Mouse (Mus musculus): ENCODE measurements around the gene Defb23. TPM values are rescaled to one million over a fixed set of nuclear protein-coding genes. Genes with fewer than 3 reads are reported as not detected.
A peak's percentile ranks its signal among the peaks of the same experiment; 100 is the strongest.

Defb23 gene
- total and polyA plus RNA-seq, 2 experiments from 2014 or later, result not detected

GRCm38 (mm10) chr2:152411471-152411870, 52.9 kb downstream of the Defb23 start:
- no peak for TF ChIP-seq CTCF (IDR thresholded peaks at IDR 0.05; ENCODE audit: low read depth)
- peak overlapping the region; percentile 41; the same call in 1 of the 2 replicates for H3K9ac ChIP-seq (replicated peaks; ENCODE audit: low read length)
- no peak for ATAC-seq
- WGBS, result 10% methylated on average over 7 of the region's 7 CpGs
- H3K9me3 ChIP-seq (ENCODE audit: low read length), result no peaks in the 10 kb centered on the region
- H3K27me3 ChIP-seq (ENCODE audit: insufficient read depth, low read length), result no peaks in the 10 kb centered on the region
- DNase-seq (ENCODE audit: low spot score), result no peak
- H3K27ac ChIP-seq, result peak overlapping the region; percentile 98
- H3K36me3 ChIP-seq (ENCODE audit: insufficient read depth, low read length), result no peaks in the 10 kb centered on the region
- peak overlapping the region; percentile 73 for H3K4me2 ChIP-seq (ENCODE audit: low read depth, low read length)
- H3K4me3 ChIP-seq (ENCODE audit: low read length), result peak overlapping the region; percentile 91
- peaks cover 17% of the 10 kb centered on the region for H3K4me1 ChIP-seq (ENCODE audit: insufficient read depth, low read length)

- H3K36me3 ChIP-seq (ENCODE audit: insufficient read depth, low read length), result no peaks in the 10 kb centered on the region
- H3K27me3 ChIP-seq (ENCODE audit: insufficient read depth, low read length), result no peaks in the 10 kb centered on the region
- no peak for TF ChIP-seq CTCF (IDR thresholded peaks at IDR 0.05; ENCODE audit: low read depth)
- no peaks in the 10 kb centered on the region for H3K9me3 ChIP-seq (ENCODE audit: low read length)
- ATAC-seq, result peak; percentile 54
- peak overlapping the region; percentile 73 for H3K4me2 ChIP-seq (ENCODE audit: low read depth, low read length)
- peak overlapping the region; percentile 41; the same call in 1 of the 2 replicates for H3K9ac ChIP-seq (replicated peaks; ENCODE audit: low read length)
- WGBS, result 1% methylated on average over 15 of the region's 15 CpGs
- DNase-seq (ENCODE audit: low spot score), result peak; percentile 89
- peak overlapping the region; percentile 91 for H3K4me3 ChIP-seq (ENCODE audit: low read length)
- H3K27ac ChIP-seq, result peak overlapping the region; percentile 98
- peaks cover 17% of the 10 kb centered on the region for H3K4me1 ChIP-seq (ENCODE audit: insufficient read depth, low read length)
Observed at GRCm38 (mm10) chr2:152410971-152411371, 53.4 kb downstream of the Defb23 start.

GRCm38 (mm10) chr2:152409781-152410180, 54.6 kb downstream of the Defb23 start:
- Histone ChIP-seq H3K4me2 (ENCODE audit: low read depth, low read length) (no peak overlapping the region), H3K27me3 (ENCODE audit: insufficient read depth, low read length) (no peaks in the 10 kb centered on the region), H3K36me3 (ENCODE audit: insufficient read depth, low read length) (no peaks in the 10 kb centered on the region), H3K27ac (no peak overlapping the region), H3K4me1 (ENCODE audit: insufficient read depth, low read length) (peaks cover 19% of the 10 kb centered on the region), H3K4me3 (ENCODE audit: low read length) (no peak overlapping the region), H3K9me3 (ENCODE audit: low read length) (no peaks in the 10 kb centered on the region), H3K9ac (replicated peaks; ENCODE audit: low read length) (no peak overlapping the region)
- DNase-seq (ENCODE audit: low spot score), result no peak
- TF ChIP-seq CTCF (IDR thresholded peaks at IDR 0.05; ENCODE audit: low read depth), result no peak
- 77% methylated on average over 6 of the region's 6 CpGs for WGBS
- no peak for ATAC-seq

Other genes with a start within 250 kb of the Defb23 start
- gene Csnk2a1, start 237.8 kb downstream of the Defb23 start, total RNA-seq (2014; rRNA removed), result 119 and 128 TPM in 2 replicates
- 107 and 109 TPM in 2 replicates for gene Csnk2a1, start 237.8 kb downstream of the Defb23 start, polyA plus RNA-seq (2015; fragmentation: Nextera tagmentation; extraction: Ambion mirVana)
- 44.5 and 48.8 TPM in 2 replicates for gene Tbc1d20, start 170.8 kb downstream of the Defb23 start, total RNA-seq (2014; rRNA removed)
- 27.5 and 27.7 TPM in 2 replicates for gene Tbc1d20, start 170.8 kb downstream of the Defb23 start, polyA plus RNA-seq (2015; fragmentation: Nextera tagmentation; extraction: Ambion mirVana)
- gene Rbck1, start 132.0 kb downstream of the Defb23 start, total RNA-seq (2014; rRNA removed), result 119 and 135 TPM in 2 replicates
- gene Rbck1, start 132.0 kb downstream of the Defb23 start, polyA plus RNA-seq (2015; fragmentation: Nextera tagmentation; extraction: Ambion mirVana), result 77.9 and 81.6 TPM in 2 replicates
- 2.5 and 4.2 TPM in 2 replicates for gene Trib3, start 120.6 kb downstream of the Defb23 start, total RNA-seq (2014; rRNA removed)
- gene Trib3, start 120.6 kb downstream of the Defb23 start, polyA plus RNA-seq (2015; fragmentation: Nextera tagmentation; extraction: Ambion mirVana), result 2.7 and 3.4 TPM in 2 replicates
- gene Nrsn2, start 88.0 kb downstream of the Defb23 start, total RNA-seq (2014; rRNA removed), result 64.5 and 72.2 TPM in 2 replicates
- gene Nrsn2, start 88.0 kb downstream of the Defb23 start, polyA plus RNA-seq (2015; fragmentation: Nextera tagmentation; extraction: Ambion mirVana), result 83.8 and 91.3 TPM in 2 replicates
- 49.7 and 50.2 TPM in 2 replicates for gene Sox12, start 66.6 kb downstream of the Defb23 start, total RNA-seq (2014; rRNA removed)
- gene Sox12, start 66.6 kb downstream of the Defb23 start, polyA plus RNA-seq (2015; fragmentation: Nextera tagmentation; extraction: Ambion mirVana), result 9.7 and 10.1 TPM in 2 replicates
- 17.4 TPM in 2 replicates for gene Zcchc3, start 49.6 kb downstream of the Defb23 start, total RNA-seq (2014; rRNA removed)
- 15.8 and 16.1 TPM in 2 replicates for gene Zcchc3, start 49.6 kb downstream of the Defb23 start, polyA plus RNA-seq (2015; fragmentation: Nextera tagmentation; extraction: Ambion mirVana)
- gene 6820408C15Rik, start 49.0 kb downstream of the Defb23 start, total RNA-seq (2014; rRNA removed), result 2.3 and 3.9 TPM in 2 replicates
- 3.6 and 4.0 TPM in 2 replicates for gene 6820408C15Rik, start 49.0 kb downstream of the Defb23 start, polyA plus RNA-seq (2015; fragmentation: Nextera tagmentation; extraction: Ambion mirVana)
- gene Defb20, start 12.4 kb upstream of the Defb23 start, total RNA-seq (2014; rRNA removed), result not detected in 2 replicates
- not detected in 2 replicates for gene Defb20, start 12.4 kb upstream of the Defb23 start, polyA plus RNA-seq (2015; fragmentation: Nextera tagmentation; extraction: Ambion mirVana)
- gene Defb22, start 25.5 kb upstream of the Defb23 start, total RNA-seq (2014; rRNA removed), result not detected in 2 replicates
- gene Defb22, start 25.5 kb upstream of the Defb23 start, polyA plus RNA-seq (2015; fragmentation: Nextera tagmentation; extraction: Ambion mirVana), result not detected in 2 replicates
- not detected in 2 replicates for gene Defb26, start 47.1 kb upstream of the Defb23 start, total RNA-seq (2014; rRNA removed)
- gene Defb26, start 47.1 kb upstream of the Defb23 start, polyA plus RNA-seq (2015; fragmentation: Nextera tagmentation; extraction: Ambion mirVana), result not detected in 2 replicates
- not detected in 2 replicates for gene Defb28, start 53.6 kb upstream of the Defb23 start, total RNA-seq (2014; rRNA removed)
- not detected in 2 replicates for gene Defb28, start 53.6 kb upstream of the Defb23 start, polyA plus RNA-seq (2015; fragmentation: Nextera tagmentation; extraction: Ambion mirVana)
- not detected in 2 replicates for gene Defb29, start 75.5 kb upstream of the Defb23 start, total RNA-seq (2014; rRNA removed)
- gene Defb29, start 75.5 kb upstream of the Defb23 start, polyA plus RNA-seq (2015; fragmentation: Nextera tagmentation; extraction: Ambion mirVana), result not detected in 2 replicates
- not detected in 2 replicates for gene Gm17416, start 104.7 kb upstream of the Defb23 start, total RNA-seq (2014; rRNA removed)
- gene Gm17416, start 104.7 kb upstream of the Defb23 start, polyA plus RNA-seq (2015; fragmentation: Nextera tagmentation; extraction: Ambion mirVana), result not detected in 2 replicates
- gene Defb21, start 108.1 kb upstream of the Defb23 start, total RNA-seq (2014; rRNA removed), result not detected in 2 replicates
- gene Defb21, start 108.1 kb upstream of the Defb23 start, polyA plus RNA-seq (2015; fragmentation: Nextera tagmentation; extraction: Ambion mirVana), result not detected in 2 replicates
- gene Defb19, start 115.7 kb upstream of the Defb23 start, total RNA-seq (2014; rRNA removed), result not detected in 2 replicates
- gene Defb19, start 115.7 kb upstream of the Defb23 start, polyA plus RNA-seq (2015; fragmentation: Nextera tagmentation; extraction: Ambion mirVana), result not detected in 2 replicates
- not detected in 2 replicates for gene Defb45, start 134.8 kb upstream of the Defb23 start, total RNA-seq (2014; rRNA removed)
- not detected in 2 replicates for gene Defb45, start 134.8 kb upstream of the Defb23 start, polyA plus RNA-seq (2015; fragmentation: Nextera tagmentation; extraction: Ambion mirVana)
- gene Defb36, start 139.7 kb upstream of the Defb23 start, total RNA-seq (2014; rRNA removed), result not detected in 2 replicates
- not detected in 2 replicates for gene Defb36, start 139.7 kb upstream of the Defb23 start, polyA plus RNA-seq (2015; fragmentation: Nextera tagmentation; extraction: Ambion mirVana)
- not detected in 2 replicates for gene Defb25, start 158.4 kb upstream of the Defb23 start, total RNA-seq (2014; rRNA removed)
- not detected in 2 replicates for gene Defb25, start 158.4 kb upstream of the Defb23 start, polyA plus RNA-seq (2015; fragmentation: Nextera tagmentation; extraction: Ambion mirVana)
- 1.0 and 1.1 TPM in 2 replicates for gene Rem1, start 162.3 kb upstream of the Defb23 start, total RNA-seq (2014; rRNA removed)
- gene Rem1, start 162.3 kb upstream of the Defb23 start, polyA plus RNA-seq (2015; fragmentation: Nextera tagmentation; extraction: Ambion mirVana), result 0.57 and 0.65 TPM in 2 replicates
- 182 and 196 TPM in 2 replicates for gene H13, start 204.8 kb upstream of the Defb23 start, total RNA-seq (2014; rRNA removed)
- gene H13, start 204.8 kb upstream of the Defb23 start, polyA plus RNA-seq (2015; fragmentation: Nextera tagmentation; extraction: Ambion mirVana), result 162 and 163 TPM in 2 replicates
- gene Mcts2, start 222.4 kb upstream of the Defb23 start, total RNA-seq (2014; rRNA removed), result 9.0 and 14.0 TPM in 2 replicates
- 29.4 and 31.2 TPM in 2 replicates for gene Mcts2, start 222.4 kb upstream of the Defb23 start, polyA plus RNA-seq (2015; fragmentation: Nextera tagmentation; extraction: Ambion mirVana)

Measured in hindbrain, postnatal 0 days (tissue).